Mouse (Mus musculus) embryo, embryonic 10.5 days (tissue): Measurements from ENCODE around the gene Tbc1d9b.

ENCODE experiments used
- DNase-seq: peaks from one replicate; pipeline ENCODE4 v3.0.0-alpha.2; 2015; ENCODE audit warnings: low spot score

Tbc1d9b gene

GRCm38 (mm10) chr11:50176351-50176750 is 45.2 kb downstream of the Tbc1d9b start:
- no peak for DNase-seq

GRCm38 (mm10) chr11:50177111-50177510 is 45.9 kb downstream of the Tbc1d9b start:
- no peak for DNase-seq

- peak; percentile 8 for DNase-seq
Observed at GRCm38 (mm10) chr11:50178532-50179488, 47.6 kb downstream of the Tbc1d9b start.

GRCm38 (mm10) chr11:50180478-50181231 is 49.5 kb downstream of the Tbc1d9b start:
- DNase-seq = no peak

GRCm38 (mm10) chr11:50182702-50183101 is 51.5 kb downstream of the Tbc1d9b start:
- no peak for DNase-seq

GRCm38 (mm10) chr11:50184788-50185187 is 53.6 kb downstream of the Tbc1d9b start:
- no peak for DNase-seq

- no peak for DNase-seq
Observed at GRCm38 (mm10) chr11:50188682-50189081, 57.5 kb downstream of the Tbc1d9b start.

- DNase-seq = no peak
Observed at GRCm38 (mm10) chr11:50190362-50190761, 59.2 kb downstream of the Tbc1d9b start.

- no peak for DNase-seq
Observed at GRCm38 (mm10) chr11:50192278-50192677, 61.1 kb downstream of the Tbc1d9b start.

- no peak for DNase-seq
Observed at GRCm38 (mm10) chr11:50194070-50194469, 62.9 kb downstream of the Tbc1d9b start.

GRCm38 (mm10) chr11:50194793-50195192 is 63.6 kb downstream of the Tbc1d9b start:
- no peak for DNase-seq

- no peak for DNase-seq
Observed at GRCm38 (mm10) chr11:50197500-50197899, 66.3 kb downstream of the Tbc1d9b start.

- no peak for DNase-seq
Observed at GRCm38 (mm10) chr11:50198219-50198846, 67.1 kb downstream of the Tbc1d9b start.

GRCm38 (mm10) chr11:50198916-50199315 is 67.7 kb downstream of the Tbc1d9b start:
- DNase-seq = no peak

GRCm38 (mm10) chr11:50200613-50201012 is 69.4 kb downstream of the Tbc1d9b start:
- no peak for DNase-seq

- DNase-seq = no peak
Observed at GRCm38 (mm10) chr11:50201590-50201989, 70.4 kb downstream of the Tbc1d9b start.

- DNase-seq = no peak
Observed at GRCm38 (mm10) chr11:50203302-50203827, 72.2 kb downstream of the Tbc1d9b start.

GRCm38 (mm10) chr11:50205434-50205833 is 74.2 kb downstream of the Tbc1d9b start:
- no peak for DNase-seq

- DNase-seq = no peak
Observed at GRCm38 (mm10) chr11:50206037-50206436, 74.8 kb downstream of the Tbc1d9b start.

GRCm38 (mm10) chr11:50207344-50207743 is 76.1 kb downstream of the Tbc1d9b start:
- no peak for DNase-seq

GRCm38 (mm10) chr11:50208039-50208438 is 76.8 kb downstream of the Tbc1d9b start:
- DNase-seq = no peak

GRCm38 (mm10) chr11:50210101-50210504 is 78.9 kb downstream of the Tbc1d9b start:
- peak; percentile 94 for DNase-seq
